Mouse (Mus musculus): ENCODE data around the gene Ypel2. TPM values are rescaled to one million over a fixed set of nuclear protein-coding genes. Genes with fewer than 3 reads are reported as not detected.

The Ypel2 gene
- total RNA-seq, 2 experiments from 2014 or later = 0.19 to 0.68 TPM

GRCm38 (mm10) chr11:86965079-86965478, 28.4 kb downstream of the Ypel2 start:
- no peak for ATAC-seq (replicated peaks; ENCODE audit: low FRiP score, poor library complexity, severe bottlenecking)

GRCm38 (mm10) chr11:86963698-86964097, 29.8 kb downstream of the Ypel2 start:
- ATAC-seq (replicated peaks; ENCODE audit: low FRiP score, poor library complexity, severe bottlenecking) = no peak

GRCm38 (mm10) chr11:86963027-86963426, 30.5 kb downstream of the Ypel2 start:
- no peak for ATAC-seq (replicated peaks; ENCODE audit: low FRiP score, poor library complexity, severe bottlenecking)

GRCm38 (mm10) chr11:86962362-86962761, 31.1 kb downstream of the Ypel2 start:
- no peak for ATAC-seq (replicated peaks; ENCODE audit: low FRiP score, poor library complexity, severe bottlenecking)

- ATAC-seq (replicated peaks; ENCODE audit: low FRiP score, poor library complexity, severe bottlenecking) = no peak
These were observed 31.8 kb downstream of the Ypel2 start for GRCm38 (mm10) chr11:86961510-86962303.

GRCm38 (mm10) chr11:86960331-86960730, 33.2 kb downstream of the Ypel2 start:
- ATAC-seq (replicated peaks; ENCODE audit: low FRiP score, poor library complexity, severe bottlenecking) = no peak

GRCm38 (mm10) chr11:86958721-86959675, 34.5 kb downstream of the Ypel2 start:
- ATAC-seq (replicated peaks; ENCODE audit: low FRiP score, poor library complexity, severe bottlenecking) = no peak

- no peak for ATAC-seq (replicated peaks; ENCODE audit: low FRiP score, poor library complexity, severe bottlenecking)
These were observed 35.3 kb downstream of the Ypel2 start for GRCm38 (mm10) chr11:86958182-86958581.

- ATAC-seq (replicated peaks; ENCODE audit: low FRiP score, poor library complexity, severe bottlenecking) = no peak
These were observed 37.1 kb downstream of the Ypel2 start for GRCm38 (mm10) chr11:86956363-86956762.

- ATAC-seq (replicated peaks; ENCODE audit: low FRiP score, poor library complexity, severe bottlenecking) = no peak
These were observed 38.8 kb downstream of the Ypel2 start for GRCm38 (mm10) chr11:86954616-86955270.

GRCm38 (mm10) chr11:86953096-86953495, 40.4 kb downstream of the Ypel2 start:
- ATAC-seq (replicated peaks; ENCODE audit: low FRiP score, poor library complexity, severe bottlenecking) = no peak

- ATAC-seq (replicated peaks; ENCODE audit: low FRiP score, poor library complexity, severe bottlenecking) = no peak
These were observed 40.8 kb downstream of the Ypel2 start for GRCm38 (mm10) chr11:86952659-86953058.

- no peak for ATAC-seq (replicated peaks; ENCODE audit: low FRiP score, poor library complexity, severe bottlenecking)
These were observed 41.8 kb downstream of the Ypel2 start for GRCm38 (mm10) chr11:86951672-86952071.

GRCm38 (mm10) chr11:86950491-86950890, 43.0 kb downstream of the Ypel2 start:
- ATAC-seq (replicated peaks; ENCODE audit: low FRiP score, poor library complexity, severe bottlenecking) = no peak

- no peak for ATAC-seq (replicated peaks; ENCODE audit: low FRiP score, poor library complexity, severe bottlenecking)
These were observed 43.5 kb downstream of the Ypel2 start for GRCm38 (mm10) chr11:86949951-86950441.

GRCm38 (mm10) chr11:86946644-86947195, 46.8 kb downstream of the Ypel2 start:
- ATAC-seq (replicated peaks; ENCODE audit: low FRiP score, poor library complexity, severe bottlenecking) = no peak

GRCm38 (mm10) chr11:86945933-86946332, 47.6 kb downstream of the Ypel2 start:
- no peak for ATAC-seq (replicated peaks; ENCODE audit: low FRiP score, poor library complexity, severe bottlenecking)

GRCm38 (mm10) chr11:86945058-86945457, 48.4 kb downstream of the Ypel2 start:
- ATAC-seq (replicated peaks; ENCODE audit: low FRiP score, poor library complexity, severe bottlenecking) = no peak

GRCm38 (mm10) chr11:86944539-86944938, 49.0 kb downstream of the Ypel2 start:
- no peak for ATAC-seq (replicated peaks; ENCODE audit: low FRiP score, poor library complexity, severe bottlenecking)

- no peak for ATAC-seq (replicated peaks; ENCODE audit: low FRiP score, poor library complexity, severe bottlenecking)
These were observed 51.6 kb downstream of the Ypel2 start for GRCm38 (mm10) chr11:86941904-86942303.

Data from erythroblast, adult 5-6 weeks (primary cell).